Mouse (Mus musculus): ENCODE data around the gene Ube2i. TPM values are rescaled to one million over a fixed set of nuclear protein-coding genes. Genes with fewer than 3 reads are reported as not detected.

Ube2i gene
- polyA plus RNA-seq (2015; fragmentation: Nextera tagmentation; extraction: Ambion mirVana) = 216 and 238 TPM in 2 replicates

GRCm38 (mm10) chr17:25274571-25275346 is at the start of gene Ube2i:
Gene Ube2i, minus strand, starts transcription at chr17:25274622.

GRCm38 (mm10) chr17:25318354-25318753 is 43.9 kb upstream of the Ube2i start, which contains the start of gene Prss29:
Gene Prss29, plus strand, starts transcription at chr17:25318654.

GRCm38 (mm10) chr17:25308346-25308745 is 33.9 kb upstream of the Ube2i start, which contains the start of gene Prss28:
Gene Prss28, plus strand, starts transcription at chr17:25308646.

GRCm38 (mm10) chr17:25298094-25298493 is 23.7 kb upstream of the Ube2i start, which contains the start of gene Prss34:
Gene Prss34, plus strand, starts transcription at chr17:25298394.

GRCm38 (mm10) chr17:25256140-25256754 is 18.2 kb downstream of the Ube2i start, which contains the start of gene Baiap3:
Gene Baiap3, minus strand, starts transcription at chr17:25256364.

GRCm38 (mm10) chr17:25239695-25240636 is 34.5 kb downstream of the Ube2i start, which contains the start of the genes Gnptg and Tsr3:
Gene Gnptg, minus strand, starts transcription at chr17:25240124.
Gene Tsr3, plus strand, starts transcription at chr17:25240170.

Small RNAs within 50 kb of the gene (microRNA-seq; reads per million reads assigned to microRNA genes)
- 0.21 to 0.61 reads per million in 2 experiments for gene Mir3547

Other genes starting within 250 kb of the Ube2i start
- gene Tmem204, start 191.0 kb downstream of the Ube2i start, polyA plus RNA-seq (2015; fragmentation: Nextera tagmentation; extraction: Ambion mirVana) = 13.6 and 14.9 TPM in 2 replicates
- 19.1 and 19.4 TPM in 2 replicates for gene Telo2, start 158.7 kb downstream of the Ube2i start, polyA plus RNA-seq (2015; fragmentation: Nextera tagmentation; extraction: Ambion mirVana)
- 1.2 and 3.2 TPM in 2 replicates for gene Ptx4, start 153.9 kb downstream of the Ube2i start, polyA plus RNA-seq (2015; fragmentation: Nextera tagmentation; extraction: Ambion mirVana)
- gene Clcn7, start 141.2 kb downstream of the Ube2i start, polyA plus RNA-seq (2015; fragmentation: Nextera tagmentation; extraction: Ambion mirVana) = 9.3 and 9.6 TPM in 2 replicates
- 0.05 TPM in 1 of 2 replicates, not detected in the other for gene Ccdc154, start 112.2 kb downstream of the Ube2i start, polyA plus RNA-seq (2015; fragmentation: Nextera tagmentation; extraction: Ambion mirVana)
- gene Gm38655, start 99.2 kb downstream of the Ube2i start, polyA plus RNA-seq (2015; fragmentation: Nextera tagmentation; extraction: Ambion mirVana) = not detected in 2 replicates
- 28.3 and 29.6 TPM in 2 replicates for gene BC003965, start 90.1 kb downstream of the Ube2i start, polyA plus RNA-seq (2015; fragmentation: Nextera tagmentation; extraction: Ambion mirVana)
- 3.0 and 3.6 TPM in 2 replicates for gene Unkl, start 86.2 kb downstream of the Ube2i start, polyA plus RNA-seq (2015; fragmentation: Nextera tagmentation; extraction: Ambion mirVana)
- 23.0 and 24.0 TPM in 2 replicates for gene Gnptg, start 34.5 kb downstream of the Ube2i start, polyA plus RNA-seq (2015; fragmentation: Nextera tagmentation; extraction: Ambion mirVana)
- 38.4 TPM in 2 replicates for gene Tsr3, start 34.5 kb downstream of the Ube2i start, polyA plus RNA-seq (2015; fragmentation: Nextera tagmentation; extraction: Ambion mirVana)
- 0.23 TPM in 1 of 2 replicates, not detected in the other for gene Baiap3, start 18.3 kb downstream of the Ube2i start, polyA plus RNA-seq (2015; fragmentation: Nextera tagmentation; extraction: Ambion mirVana)
- gene Prss34, start 23.8 kb upstream of the Ube2i start, polyA plus RNA-seq (2015; fragmentation: Nextera tagmentation; extraction: Ambion mirVana) = 10.4 and 15.0 TPM in 2 replicates
- not detected in 2 replicates for gene Prss28, start 34.0 kb upstream of the Ube2i start, polyA plus RNA-seq (2015; fragmentation: Nextera tagmentation; extraction: Ambion mirVana)
- not detected in 2 replicates for gene Prss29, start 44.0 kb upstream of the Ube2i start, polyA plus RNA-seq (2015; fragmentation: Nextera tagmentation; extraction: Ambion mirVana)
- 11.2 and 11.8 TPM in 2 replicates for gene Tpsab1, start 70.9 kb upstream of the Ube2i start, polyA plus RNA-seq (2015; fragmentation: Nextera tagmentation; extraction: Ambion mirVana)
- gene Tpsb2, start 91.7 kb upstream of the Ube2i start, polyA plus RNA-seq (2015; fragmentation: Nextera tagmentation; extraction: Ambion mirVana) = 500 and 756 TPM in 2 replicates
- 1.5 and 2.4 TPM in 2 replicates for gene Tpsg1, start 94.7 kb upstream of the Ube2i start, polyA plus RNA-seq (2015; fragmentation: Nextera tagmentation; extraction: Ambion mirVana)
- 4.3 and 5.4 TPM in 2 replicates for gene Cacna1h, start 159.2 kb upstream of the Ube2i start, polyA plus RNA-seq (2015; fragmentation: Nextera tagmentation; extraction: Ambion mirVana)
- not detected in 2 replicates for gene Tekt4, start 180.0 kb upstream of the Ube2i start, polyA plus RNA-seq (2015; fragmentation: Nextera tagmentation; extraction: Ambion mirVana)
- 0.05 TPM in 1 of 2 replicates, not detected in the other for gene Sstr5, start 222.7 kb upstream of the Ube2i start, polyA plus RNA-seq (2015; fragmentation: Nextera tagmentation; extraction: Ambion mirVana)